Mouse (Mus musculus) frontal cortex, adult (tissue): Measurements from ENCODE around the gene Gsdma2.
"Not testable (repeated sequence)": the region's sequence is repeated elsewhere in the genome, so short reads cannot be mapped to it uniquely, and the experiment has no call there.

Source experiments
- ATAC-seq: cut with Nextera tagmentation; 2 replicates; pipeline ENCODE4 v1.9.2; 2017; ENCODE audit warnings: mild to moderate bottlenecking, moderate library complexity, mixed read lengths; ENCODE audit not compliant: low TSS enrichment

The Gsdma2 gene

DNA sequence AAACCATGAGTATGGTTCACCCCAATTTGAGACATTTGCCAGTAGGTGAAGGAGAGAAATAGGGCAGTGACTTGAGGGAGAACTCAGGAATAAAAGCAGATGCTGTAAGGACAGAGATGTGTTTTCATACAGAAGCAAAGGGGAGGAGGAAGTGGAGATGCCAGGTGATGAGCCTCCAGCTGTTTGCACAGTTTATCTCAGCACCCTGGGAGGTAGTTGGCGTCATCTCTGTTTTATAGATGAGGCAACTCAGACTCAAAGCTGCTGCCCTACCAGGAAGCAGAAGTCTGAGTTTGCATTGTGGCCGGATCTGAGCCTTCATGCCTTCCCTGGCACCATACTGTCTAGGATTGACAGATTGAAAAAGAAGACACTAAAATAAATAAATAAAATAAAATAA is 22.4 kb downstream of the Gsdma2 start:
- no peak for ATAC-seq

DNA sequence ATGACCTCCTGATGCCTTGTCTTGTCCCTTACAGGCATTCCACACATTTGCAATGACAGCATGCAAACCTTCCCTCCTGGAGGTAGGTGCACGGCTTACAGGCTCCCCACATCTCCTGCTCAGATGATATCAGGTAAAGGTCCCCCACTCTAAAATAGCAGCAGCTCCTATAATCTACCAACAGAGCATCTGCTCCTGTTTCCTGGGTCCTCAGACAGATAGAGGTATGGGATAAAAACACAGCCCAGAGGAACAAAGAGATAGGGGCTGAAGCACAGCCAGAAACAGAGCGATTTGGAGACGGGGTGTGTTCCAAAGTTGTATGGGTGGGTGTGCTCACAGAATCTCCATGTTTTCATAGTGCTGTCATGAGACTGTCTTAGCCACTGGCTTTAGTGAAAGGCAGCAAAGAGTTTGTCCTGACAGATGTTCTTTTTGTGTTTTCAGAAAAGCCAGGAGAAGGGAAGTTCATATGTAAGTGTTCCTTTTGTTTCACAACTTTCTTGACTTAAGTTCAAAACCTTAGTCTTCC is 24.8 kb downstream of the Gsdma2 start:
- no peak for ATAC-seq

DNA sequence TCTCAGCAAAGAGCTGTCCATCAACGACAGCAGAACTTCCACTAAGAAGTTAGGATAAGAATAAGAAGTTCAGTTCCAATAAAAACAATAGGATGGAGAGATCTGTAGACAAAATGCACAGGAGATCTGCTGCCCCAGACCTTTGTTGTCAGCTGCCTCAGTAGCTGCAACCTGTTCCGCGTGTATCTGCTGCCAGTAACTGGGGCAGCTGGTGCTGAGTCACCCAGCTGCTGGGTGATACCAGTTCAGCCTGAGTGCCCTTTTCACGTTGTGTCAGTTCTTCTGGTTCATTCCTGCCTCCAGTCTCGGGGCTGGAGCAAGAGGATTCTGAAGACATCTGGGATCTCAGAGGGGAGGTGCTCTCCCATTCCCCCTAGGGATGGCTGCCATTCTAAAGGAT is 25.3 kb downstream of the Gsdma2 start:
- no peak for ATAC-seq

DNA sequence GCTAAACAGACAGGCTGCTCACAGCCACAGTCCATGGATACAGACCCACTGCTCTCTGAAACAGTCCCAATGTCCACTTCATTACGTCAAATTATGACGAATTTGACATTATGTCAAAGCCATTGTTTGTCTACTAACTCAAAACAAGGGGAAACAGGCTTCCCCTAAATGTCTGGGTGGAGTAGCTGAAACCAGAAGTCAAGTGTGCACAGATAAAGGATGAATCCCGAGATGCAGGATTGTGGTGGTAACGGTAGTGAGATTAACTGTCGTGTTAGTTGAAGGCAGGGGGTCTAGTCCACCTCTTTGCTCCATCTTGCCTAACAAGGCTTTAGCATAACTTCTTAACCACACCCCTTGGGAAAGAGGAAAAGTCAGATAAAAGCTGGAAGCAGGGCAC is 25.9 kb downstream of the Gsdma2 start:
- no peak for ATAC-seq

DNA sequence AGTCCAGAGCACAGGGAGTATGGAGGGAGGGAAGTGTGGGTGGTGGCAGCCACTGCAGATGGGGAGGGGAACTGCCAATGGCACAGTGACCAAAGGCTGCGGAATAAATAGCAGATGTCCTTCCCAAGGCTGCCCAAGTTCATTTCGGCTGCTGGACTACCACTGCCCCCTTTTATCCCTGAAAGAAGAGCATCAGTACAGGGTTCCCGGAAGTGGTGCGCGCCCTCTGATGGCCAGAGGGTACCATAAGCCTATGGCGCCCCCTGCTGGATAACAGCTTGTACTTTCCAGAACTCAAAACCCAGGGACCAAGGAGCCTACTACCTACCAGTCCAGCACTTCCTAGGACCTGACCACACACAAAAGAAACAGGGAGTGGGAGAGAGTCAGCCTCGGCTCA is 26.6 kb downstream of the Gsdma2 start:
- peak; percentile 85 for ATAC-seq

DNA sequence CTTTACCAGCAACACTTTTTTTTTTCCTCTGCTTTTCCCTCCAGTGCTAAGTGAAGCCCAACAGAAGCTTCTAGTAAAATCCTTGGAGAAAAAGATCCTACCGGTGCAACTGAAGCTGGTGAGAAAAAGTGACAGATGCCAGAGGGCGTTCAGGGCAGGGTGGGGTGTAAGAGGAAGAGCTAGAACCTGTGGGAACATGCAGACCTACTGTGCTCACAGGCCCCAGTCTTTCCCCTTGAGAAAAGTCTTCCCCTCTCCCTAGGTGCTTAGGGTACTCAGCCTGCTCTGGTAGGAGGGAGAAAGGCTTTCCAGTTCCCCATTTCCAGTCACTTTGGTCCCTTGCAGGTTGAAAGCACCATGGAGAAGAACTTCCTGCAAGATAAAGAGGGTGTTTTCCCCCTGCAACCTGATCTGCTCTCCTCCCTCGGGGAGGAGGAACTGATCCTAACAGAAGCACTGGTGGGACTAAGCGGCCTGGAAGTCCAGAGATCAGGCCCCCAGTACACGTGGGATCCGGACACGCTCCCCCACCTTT is 29.3 kb downstream of the Gsdma2 start:
- ATAC-seq, result no peak

DNA sequence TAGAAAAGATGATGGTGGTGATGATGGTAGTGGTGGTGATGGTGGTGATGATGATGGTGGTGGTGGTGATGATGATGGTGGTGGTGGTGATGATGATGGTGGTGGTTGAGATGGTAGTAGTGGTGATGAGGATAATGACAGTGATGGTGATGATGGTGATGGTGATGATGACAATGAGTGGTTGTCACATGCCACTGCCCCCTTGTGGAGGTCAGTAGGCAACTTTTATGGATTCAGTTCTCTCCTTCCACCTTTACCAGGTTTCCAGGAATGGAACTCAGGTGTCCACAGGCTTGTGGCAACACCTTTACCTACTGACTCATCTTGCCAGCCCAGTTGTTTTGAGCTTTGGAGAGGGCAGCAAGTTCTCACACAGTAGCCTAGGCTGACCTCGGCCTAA is 33.5 kb downstream of the Gsdma2 start:
- ATAC-seq, result no peak

DNA sequence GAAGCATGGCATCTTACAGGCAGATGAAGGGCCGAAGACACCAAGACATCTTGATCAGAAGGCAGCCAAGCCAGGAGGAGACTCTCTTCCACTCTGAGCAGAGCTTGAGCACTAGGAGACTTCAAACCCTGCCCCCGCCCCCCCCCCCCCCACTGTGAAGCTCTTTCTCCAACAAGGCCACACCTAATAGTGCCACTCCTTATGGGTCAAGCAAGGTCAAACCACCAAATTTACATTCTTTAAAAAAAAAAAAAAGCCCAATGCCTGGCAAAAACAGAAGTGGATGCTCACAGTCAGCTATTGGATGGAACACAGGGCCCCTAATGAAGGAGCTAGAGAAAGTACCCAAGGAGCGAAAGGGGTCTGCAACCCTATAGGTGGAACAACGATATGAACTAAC is 34.0 kb downstream of the Gsdma2 start:
- not testable (repeated sequence) for ATAC-seq

DNA sequence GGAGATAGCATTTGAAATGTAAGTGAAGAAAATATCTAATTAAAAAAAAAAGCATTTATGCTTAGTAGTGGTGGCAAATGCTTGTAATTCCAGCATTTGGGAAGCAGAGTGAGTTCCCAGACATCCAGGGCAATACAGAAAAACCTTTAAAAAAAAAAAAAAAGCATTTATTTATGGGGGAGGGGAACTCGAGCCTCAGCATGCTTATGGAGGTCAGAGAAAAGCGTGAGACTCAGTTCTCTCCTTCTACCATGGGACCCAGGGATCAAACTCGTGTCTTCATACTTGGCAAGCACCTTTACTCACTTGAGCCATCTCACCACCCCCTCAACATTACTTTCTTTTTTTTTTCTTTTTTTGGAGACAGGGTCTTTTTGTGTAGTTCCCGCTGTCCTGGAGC is 34.6 kb downstream of the Gsdma2 start:
- no peak for ATAC-seq

DNA sequence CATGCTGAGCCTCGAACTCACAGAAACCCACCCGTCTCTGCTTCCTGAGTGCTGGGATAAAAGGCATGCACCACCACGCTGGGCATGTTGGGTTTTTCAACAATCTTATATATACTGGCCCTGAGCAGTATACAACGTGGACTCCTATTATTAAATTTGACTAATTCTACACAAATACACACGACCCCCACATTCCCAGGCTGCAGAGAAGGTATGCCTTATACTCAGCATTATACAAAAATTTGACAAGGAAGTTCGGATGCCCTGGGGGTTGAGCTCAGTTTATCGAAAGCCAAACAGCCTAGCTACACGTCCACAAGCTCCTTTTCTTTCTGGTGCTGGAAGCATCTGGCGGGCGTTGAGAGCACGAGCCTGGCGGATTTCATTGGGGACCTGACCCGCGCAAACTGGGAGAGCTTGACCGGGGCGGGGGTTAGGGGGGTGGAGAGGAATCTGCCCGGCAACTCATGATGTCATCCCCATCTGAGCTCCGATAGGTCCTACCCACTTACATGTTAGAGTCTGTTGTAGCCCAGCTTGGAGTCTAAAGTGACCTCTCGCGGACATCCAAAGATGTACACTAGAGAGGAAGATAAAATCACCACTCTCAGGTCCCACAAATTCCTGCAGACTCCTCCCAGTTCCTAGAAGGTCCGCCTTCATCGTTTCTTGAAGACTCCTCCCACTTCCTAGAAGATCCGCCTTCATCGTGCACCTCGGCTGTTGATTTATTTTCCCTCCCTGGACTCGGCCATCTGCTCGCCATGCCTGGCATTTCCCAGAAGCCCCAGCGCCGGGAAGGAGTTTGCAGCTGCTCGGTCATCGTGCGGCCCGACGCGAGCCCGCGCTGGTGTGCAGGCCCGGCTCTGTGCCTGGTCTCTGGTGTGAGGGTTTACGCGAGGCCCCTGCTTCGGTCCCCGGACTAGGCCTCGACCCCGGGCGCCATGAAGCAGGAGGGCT is 35.5 kb downstream of the Gsdma2 start, which contains the start of gene Psmd3:
Psmd3 (plus strand) TSS at position 769 of the 960 bp plus-strand sequence.
- peak; percentile 94 for ATAC-seq

DNA sequence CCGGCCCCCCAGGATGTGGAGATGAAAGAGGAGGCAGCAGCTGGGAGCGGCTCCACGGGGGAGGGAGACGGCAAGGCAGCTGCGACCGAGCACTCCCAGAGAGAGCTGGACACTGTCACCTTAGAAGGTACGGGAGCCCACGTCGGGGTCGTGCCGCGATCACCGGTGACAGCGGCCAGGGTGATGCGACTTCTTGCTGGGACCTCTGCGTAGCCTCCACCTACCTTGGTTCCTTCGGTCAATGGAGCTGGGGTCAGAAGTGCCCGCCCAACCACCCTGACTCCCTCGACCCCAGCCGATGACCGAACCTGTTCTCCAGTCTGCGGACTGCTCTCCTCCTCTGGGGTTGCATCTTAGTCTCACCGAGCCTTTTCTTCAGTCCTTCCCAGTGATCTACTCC is 36.3 kb downstream of the Gsdma2 start:
- no peak for ATAC-seq

DNA sequence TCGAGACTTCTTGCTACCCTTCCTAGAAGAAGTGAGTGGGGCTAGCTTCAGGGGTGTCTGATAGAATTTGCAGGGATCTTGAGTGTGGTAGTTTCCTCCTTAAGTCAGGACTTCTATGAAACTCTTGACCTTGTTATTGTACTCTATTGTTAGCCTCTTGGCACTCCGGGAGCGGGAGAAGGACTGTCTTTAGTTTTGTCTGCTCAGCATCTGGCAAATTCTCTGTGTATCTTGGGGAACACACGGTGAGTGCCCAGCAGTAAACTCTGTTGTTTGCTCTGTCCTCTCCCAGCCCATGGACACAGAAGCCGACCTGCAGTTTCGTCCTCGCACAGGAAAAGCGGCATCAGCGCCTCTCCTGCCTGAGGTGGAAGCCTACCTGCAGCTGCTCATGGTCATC is 39.1 kb downstream of the Gsdma2 start:
- ATAC-seq, result no peak

DNA sequence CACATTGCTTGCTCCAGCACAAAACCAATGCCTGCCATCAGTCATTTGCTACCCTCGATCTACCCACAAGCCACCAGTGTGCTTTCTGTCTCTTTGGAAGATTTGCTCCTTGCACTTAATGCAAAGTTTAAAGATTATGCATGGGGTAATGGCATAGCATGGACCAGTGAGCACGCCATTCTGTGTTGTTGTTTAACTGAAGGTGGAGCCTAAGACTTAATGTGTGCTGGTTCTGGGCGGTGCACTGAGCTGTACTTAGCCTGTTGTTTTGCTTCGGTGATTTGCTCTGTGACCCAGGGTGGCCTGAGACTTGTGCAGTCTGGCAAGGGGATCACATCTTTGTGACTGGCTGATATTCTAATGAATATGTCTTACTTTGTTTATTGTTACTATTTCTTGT is 40.4 kb downstream of the Gsdma2 start:
- no peak for ATAC-seq

DNA sequence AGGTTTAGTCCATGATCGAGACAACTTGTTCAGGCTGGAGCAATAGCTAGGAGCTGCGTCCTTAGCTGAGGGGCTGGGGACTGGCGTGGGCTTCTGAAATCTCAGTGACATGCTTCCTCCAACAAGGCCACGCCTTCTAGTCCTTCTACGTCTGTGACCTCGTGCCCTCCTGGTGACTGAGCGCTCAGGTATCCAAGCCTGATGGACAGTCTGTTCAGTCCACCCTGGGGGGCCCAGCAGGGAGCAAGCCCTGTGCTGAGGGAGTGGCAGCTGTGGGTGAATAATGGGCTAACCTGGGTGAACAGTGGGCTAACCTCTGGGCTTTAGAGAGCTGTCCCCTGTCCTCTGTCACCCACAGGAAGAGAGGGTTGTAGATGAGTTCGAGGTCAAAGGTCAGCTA is 41.5 kb downstream of the Gsdma2 start:
- no peak for ATAC-seq

DNA sequence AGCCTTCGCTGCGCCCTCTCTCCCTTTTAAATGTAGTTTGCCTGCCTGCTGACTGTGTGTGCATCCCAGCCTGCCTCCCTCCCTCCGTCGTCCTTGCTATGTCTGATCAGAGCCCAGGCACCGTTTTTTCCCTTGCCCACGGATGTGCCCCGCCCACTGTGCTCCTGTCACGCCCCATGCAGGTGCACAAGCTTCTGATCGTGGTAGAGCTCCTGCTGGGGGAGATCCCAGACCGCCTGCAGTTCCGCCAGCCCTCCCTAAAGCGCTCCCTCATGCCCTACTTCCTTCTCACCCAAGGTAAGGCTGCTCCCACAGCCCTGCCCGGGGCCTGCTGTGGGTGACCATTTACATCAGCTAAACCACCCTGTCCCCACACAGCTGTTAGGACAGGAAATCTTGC is 46.6 kb downstream of the Gsdma2 start:
- no peak for ATAC-seq

DNA sequence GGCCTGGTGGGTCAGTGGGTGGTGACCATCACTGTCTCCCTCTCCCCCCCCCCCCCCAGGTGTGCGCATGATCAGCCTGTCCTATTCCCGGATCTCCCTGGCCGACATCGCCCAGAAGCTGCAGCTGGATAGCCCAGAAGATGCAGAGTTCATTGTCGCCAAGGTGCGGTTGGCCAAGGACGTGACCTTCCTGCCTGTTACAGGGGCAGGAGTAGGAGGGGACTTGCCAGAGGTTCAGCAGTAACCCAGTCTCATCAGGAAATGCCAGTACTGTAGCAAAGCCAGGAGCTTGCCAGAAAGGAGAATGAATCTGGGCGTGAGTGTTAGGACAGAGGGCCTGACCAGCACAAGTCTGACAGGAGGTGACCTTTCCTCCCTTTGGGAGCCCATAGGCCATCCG is 47.2 kb downstream of the Gsdma2 start:
- no peak for ATAC-seq

DNA sequence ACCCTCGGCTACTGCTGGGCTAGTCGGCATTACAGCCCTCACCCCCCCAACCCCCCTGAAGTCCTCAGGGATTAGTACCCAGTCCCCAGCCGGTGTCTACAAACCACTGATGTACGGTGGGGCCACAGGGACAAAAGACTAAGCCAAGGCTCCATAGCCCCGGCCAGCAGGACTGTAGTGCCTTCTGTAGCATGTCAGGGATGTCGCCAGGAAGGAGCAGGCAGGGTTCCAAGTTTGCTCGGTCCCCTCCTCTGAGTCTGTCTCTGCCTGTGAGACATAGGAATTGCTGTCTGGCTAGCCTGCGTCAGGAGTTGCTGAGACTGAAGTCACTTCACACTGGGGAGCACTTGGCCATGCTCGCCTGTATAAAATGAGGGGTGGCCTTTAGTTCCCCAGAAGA is 47.7 kb downstream of the Gsdma2 start:
- ATAC-seq, result no peak

DNA sequence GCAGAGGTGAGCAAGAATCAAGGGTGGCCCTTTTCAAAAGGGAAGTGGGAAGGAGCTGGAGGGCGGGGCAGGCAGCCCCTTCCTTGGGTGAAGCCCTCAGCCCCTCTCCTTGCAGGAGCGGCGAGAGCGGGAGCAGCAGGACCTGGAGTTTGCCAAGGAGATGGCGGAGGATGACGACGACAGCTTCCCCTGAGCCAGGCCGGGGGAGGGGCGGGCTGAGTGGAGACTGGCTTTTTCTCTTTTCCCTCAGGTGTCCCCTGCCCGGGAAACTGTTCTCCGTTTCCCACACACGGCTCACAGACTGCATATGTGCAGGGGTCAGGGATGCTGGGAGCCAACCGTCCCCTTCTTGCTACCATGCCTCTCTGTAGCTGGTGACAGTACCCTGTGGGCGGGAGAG is 48.8 kb downstream of the Gsdma2 start:
- no peak for ATAC-seq

DNA sequence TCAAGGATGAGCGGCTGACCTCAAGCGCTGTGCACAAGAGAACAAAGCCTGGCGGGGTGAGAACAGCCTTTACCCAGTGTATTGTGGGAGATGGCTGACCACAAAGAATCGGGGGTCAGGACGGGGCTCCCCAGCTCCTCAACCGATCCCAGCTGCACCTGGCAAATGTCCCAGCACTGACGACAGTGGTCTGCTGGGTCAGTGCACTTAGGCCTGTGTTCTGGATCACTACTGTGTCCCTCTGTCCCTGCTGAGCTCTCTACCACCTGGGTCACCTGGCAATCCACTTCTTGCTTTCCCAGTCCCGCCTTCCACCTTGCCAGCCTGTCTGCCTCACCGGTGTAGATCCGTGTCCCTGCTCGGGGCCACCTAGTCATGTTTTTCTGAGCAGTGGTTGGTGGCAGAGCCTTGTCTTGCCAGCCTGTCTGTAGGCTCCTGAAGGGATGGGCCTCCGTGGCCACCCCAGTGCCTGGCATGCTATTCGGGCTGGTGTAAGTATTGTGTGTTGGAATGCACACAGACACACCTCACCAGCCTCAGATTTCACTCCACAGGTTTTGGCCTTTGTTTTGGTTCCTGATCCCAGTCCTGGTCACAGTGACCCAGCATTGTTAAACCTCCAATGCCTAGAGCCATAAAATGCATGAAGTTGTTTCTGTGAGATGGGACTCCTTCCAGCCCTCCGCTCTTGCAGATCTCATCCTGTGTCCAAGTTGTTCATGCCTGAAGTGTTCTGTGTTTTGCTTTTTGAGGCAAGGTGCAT is 50.1 kb downstream of the Gsdma2 start:
- ATAC-seq, result no peak

DNA sequence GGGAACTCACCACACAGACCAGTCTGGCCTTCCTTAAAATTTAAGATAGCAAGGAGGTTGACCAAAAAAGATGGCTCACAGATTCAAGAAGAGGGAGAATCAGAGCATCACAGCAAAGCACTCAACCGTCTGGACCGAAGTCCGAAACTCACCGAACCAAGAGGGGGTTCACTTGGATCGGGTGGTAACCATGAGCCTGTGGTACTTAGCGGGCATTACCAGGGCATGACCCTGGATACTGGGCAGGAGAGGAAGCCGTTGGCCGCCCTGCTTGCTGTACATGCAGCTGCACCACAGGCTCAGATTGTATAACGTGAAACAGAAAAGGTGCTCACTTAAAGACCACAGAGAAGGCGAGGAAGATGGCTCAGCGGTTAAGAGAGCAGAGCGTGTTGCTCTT is 50.7 kb downstream of the Gsdma2 start:
- ATAC-seq, result no peak

DNA sequence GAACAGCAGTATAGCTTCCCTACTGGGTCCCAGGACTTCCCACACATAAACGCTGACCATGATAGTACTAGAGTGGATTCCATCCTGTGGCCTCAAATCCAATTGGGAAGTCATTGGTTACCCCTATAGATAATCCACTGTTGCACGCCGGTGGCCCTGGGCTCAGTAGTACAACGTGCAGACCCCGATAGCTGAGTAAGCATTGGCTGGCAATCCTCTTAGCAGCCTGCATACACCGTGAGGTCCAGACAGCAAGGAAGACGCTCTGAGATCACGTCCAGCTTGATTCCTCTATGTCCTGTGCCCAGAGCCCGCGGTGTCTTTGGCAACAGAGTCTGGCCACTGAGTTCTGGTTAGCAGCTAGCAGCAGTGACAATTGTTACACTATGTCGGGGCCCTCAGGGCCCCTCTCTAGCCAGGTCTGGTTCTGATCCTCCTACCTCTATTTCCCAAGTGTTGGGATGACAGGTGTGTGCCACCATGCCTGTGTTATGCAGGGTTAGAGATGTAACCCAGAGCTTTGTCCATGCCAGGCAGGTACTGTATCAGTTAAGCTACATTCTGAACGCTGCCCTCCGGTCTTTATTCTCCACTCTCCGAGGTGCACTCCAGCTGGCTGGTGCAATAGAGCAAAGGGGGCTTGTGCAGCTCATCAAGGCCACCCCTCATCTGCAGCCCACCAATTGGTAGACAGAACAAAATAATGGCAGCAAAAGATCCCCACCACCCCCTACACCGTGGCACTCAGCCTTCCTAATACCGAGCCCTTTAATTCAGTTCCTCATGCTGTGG is 52.5 kb downstream of the Gsdma2 start:
- no peak for ATAC-seq

DNA sequence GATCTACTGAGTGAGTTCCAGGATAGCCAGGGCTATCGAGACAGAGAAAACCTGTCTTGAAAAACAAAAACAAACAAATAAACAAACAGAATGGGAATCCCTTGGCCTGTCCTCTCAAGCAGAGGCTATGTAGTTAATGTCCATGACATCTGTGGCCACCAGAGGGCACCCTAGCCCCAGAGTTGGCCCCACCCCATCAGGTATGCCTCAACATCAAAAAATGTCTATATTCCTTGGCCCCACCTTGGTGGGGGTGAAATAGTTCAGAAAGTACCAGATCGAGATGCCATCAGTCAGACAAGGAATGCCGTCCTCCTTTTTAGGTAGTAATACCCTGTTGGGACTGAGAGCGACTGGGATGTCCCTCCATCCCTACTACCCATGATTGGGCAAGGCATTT is 53.4 kb downstream of the Gsdma2 start:
- ATAC-seq, result 0 out of 2 replicates have a peak, but pooled peaks have one; percentile 42
